Mouse (Mus musculus) ES-E14 (cell line): ENCODE results near the gene Nol12.

Experiments used
- CHD2 ChIP-seq: IDR thresholded peaks from 2 replicates; pipeline ENCODE4 v1.6.1; 2014; ENCODE audit warnings: mild to moderate bottlenecking, low read depth, low read length, inconsistent platforms
- MAFK ChIP-seq: IDR thresholded peaks from 2 replicates; pipeline ENCODE4 v1.6.1; 2014; ENCODE audit warnings: mild to moderate bottlenecking, low read depth, low read length, inconsistent platforms; ENCODE audit not compliant: insufficient read depth
- ZC3H11A ChIP-seq: IDR thresholded peaks from 2 replicates; pipeline ENCODE4 v1.6.1; 2012; ENCODE audit warnings: low read depth, mild to moderate bottlenecking, inconsistent platforms, low read length, borderline replicate concordance
- ZNF384 ChIP-seq: IDR thresholded peaks from 2 replicates; pipeline ENCODE4 v1.6.1; 2012; ENCODE audit warnings: low read depth, low read length, inconsistent platforms

DNA sequence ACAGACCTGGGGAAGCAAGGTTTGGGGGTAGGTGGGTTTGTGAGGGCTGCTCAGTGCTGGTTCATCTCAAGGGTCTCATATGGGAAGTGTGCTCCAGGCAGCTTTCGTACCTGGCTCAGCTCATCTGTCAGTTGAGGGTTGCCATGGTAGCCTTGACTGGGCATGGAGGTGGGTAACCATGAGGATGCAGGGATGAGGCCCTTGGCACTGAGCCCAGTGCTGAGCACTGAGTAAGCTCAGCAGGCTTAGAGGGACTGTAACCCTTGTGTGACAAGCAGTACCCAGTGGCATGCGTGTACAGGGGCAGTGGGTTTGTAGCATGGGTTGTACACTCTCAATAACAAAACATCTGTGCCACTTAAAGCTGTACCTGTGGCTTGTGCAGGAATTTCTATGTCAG, 3.2 kb downstream of the Nol12 start:
- no peak for TF ChIP-seq MAFK
- no peak for TF ChIP-seq CHD2
- no peak for TF ChIP-seq ZC3H11A
- no peak for TF ChIP-seq ZNF384
